Mouse (Mus musculus) adrenal gland, adult 18-20 months (tissue): ENCODE data around the gene Pstk. TPM values are rescaled to one million over a fixed set of nuclear protein-coding genes. Genes with fewer than 3 reads are reported as not detected.
"Not testable (repeated sequence)": the region's sequence is repeated elsewhere in the genome, so short reads cannot be mapped to it uniquely, and the experiment has no call there.

Experiments used
- DNase-seq, 2 experiments: peaks; one replicate each; pipeline ENCODE4 v3.0.0; 2021 to 2022; ENCODE audit warnings: low spot score in 2 of 2
- total RNA-seq, 2 experiments: library from RNA; stranded (reverse); gene quantifications; 1 replicate in 1 of 2; 2 replicates in 1 of 2; pipeline ENCODE4 v1.2.3; 2021

Pstk gene
- total RNA-seq, 2 experiments from 2014 or later: 16.4 to 24.9 TPM

GRCm38 (mm10) chr7:131411221-131411940 lies 40.4 kb downstream of the Pstk start:
- peak in 1 of 2 experiments; percentile 29 for DNase-seq

GRCm38 (mm10) chr7:131411941-131412270 lies 41.0 kb downstream of the Pstk start:
- no peak for DNase-seq

GRCm38 (mm10) chr7:131416742-131417141 lies 45.8 kb downstream of the Pstk start:
- not testable (repeated sequence) for DNase-seq

- DNase-seq: no peak
Measured at GRCm38 (mm10) chr7:131417605-131418004, 46.7 kb downstream of the Pstk start.

DNA sequence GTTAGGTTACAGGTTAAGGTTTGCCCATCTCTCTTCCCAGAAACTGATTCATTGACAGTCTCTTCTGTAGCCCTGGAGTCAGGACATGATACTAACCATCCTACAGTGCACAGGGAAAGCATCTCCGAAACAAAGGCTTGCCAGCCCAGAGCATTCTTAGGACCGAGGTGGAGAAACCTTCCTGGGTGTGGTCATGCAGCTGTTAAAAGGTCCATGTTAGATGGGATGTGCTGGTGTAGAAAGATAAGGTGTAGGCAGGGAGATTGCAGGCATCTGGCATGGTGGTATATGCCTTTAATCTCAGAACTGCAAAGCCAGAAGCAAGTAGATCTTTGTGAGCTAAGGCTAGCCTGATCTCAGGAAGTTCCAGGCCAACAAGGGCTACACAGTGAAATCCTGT lies 54.0 kb downstream of the Pstk start:
- no peak for DNase-seq

- DNase-seq: no peak
Measured at GRCm38 (mm10) chr7:131427331-131427730, 56.4 kb downstream of the Pstk start.

DNA sequence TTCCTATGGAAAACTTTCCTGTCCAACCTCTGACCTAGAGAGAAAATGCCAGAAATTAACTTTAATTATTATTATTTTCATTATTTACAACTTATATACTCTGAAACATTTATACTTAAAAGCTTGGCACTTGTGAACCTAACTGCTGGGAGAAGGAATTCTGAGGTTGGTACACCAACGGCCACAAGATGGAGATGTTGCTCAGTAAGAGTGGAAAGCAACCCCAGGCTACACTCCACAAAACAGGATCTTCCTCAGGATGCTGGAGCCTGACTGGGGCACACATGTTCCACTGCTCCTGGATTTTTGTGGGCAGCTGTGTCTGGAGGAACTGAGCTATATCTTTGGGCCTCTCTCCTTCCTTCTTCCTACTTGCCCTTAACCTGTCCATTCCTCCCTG lies 61.3 kb downstream of the Pstk start:
- DNase-seq: no peak

DNA sequence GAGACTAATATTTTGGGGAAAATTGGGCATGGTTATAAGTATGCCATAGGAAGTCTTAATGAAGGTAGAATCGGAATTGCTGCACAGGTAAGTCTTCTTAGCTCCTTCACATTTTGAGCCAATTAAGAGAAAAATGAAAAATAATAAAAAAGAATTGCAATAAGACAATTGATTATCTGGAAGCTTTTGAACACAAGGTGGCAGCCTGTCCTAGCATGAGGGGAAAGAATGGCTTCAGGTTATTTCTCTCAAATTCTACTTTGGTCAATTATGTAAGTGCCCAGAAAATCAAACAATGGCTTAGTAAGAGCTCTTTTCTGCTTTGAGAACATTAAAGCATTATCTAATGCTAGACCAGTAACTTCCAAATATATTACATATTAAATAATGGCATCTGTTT lies 63.3 kb downstream of the Pstk start:
- no peak for DNase-seq

GRCm38 (mm10) chr7:131437051-131437450 lies 66.1 kb downstream of the Pstk start:
- DNase-seq: no peak

Other genes starting within 250 kb of the Pstk start
- gene 4933402N03Rik, start 224.8 kb upstream of the Pstk start, total RNA-seq: not detected
- gene 5430419D17Rik, start 196.7 kb upstream of the Pstk start, total RNA-seq: not detected
- not detected for gene Cuzd1, start 48.8 kb upstream of the Pstk start, total RNA-seq
- not detected for gene Fam24b, start 41.6 kb upstream of the Pstk start, total RNA-seq
- gene Fam24a, start 37.3 kb upstream of the Pstk start, total RNA-seq: not detected
- 10 to 100 TPM; 11.2 to 17.2 TPM for gene 2310057M21Rik, start 8.4 kb upstream of the Pstk start, total RNA-seq
- 10 to 100 TPM; 25.2 to 38.1 TPM for gene Ikzf5, start 39.4 kb downstream of the Pstk start, total RNA-seq
- 100 to 1,000 TPM; 188 to 685 TPM for gene Acadsb, start 39.5 kb downstream of the Pstk start, total RNA-seq
- not detected for gene Hmx3, start 171.7 kb downstream of the Pstk start, total RNA-seq
- not detected for gene Hmx2, start 177.6 kb downstream of the Pstk start, total RNA-seq
- 10 to 100 TPM; 57.0 to 69.0 TPM for gene Bub3, start 189.1 kb downstream of the Pstk start, total RNA-seq